Mouse (Mus musculus) frontal cortex, postnatal 36 days (tissue): ENCODE results near the gene Ino80.

Source experiments
- DNase-seq, 2 experiments: peaks; one replicate each; pipeline ENCODE4 v3.0.0; 2022; ENCODE audit warnings: low spot score in 2 of 2

Gene Ino80

GRCm38 (mm10) chr2:119324576-119325318 is 152.7 kb downstream of the Ino80 start:
- no peak for DNase-seq

GRCm38 (mm10) chr2:119323866-119324575 is 153.5 kb downstream of the Ino80 start:
- DNase-seq: no peak
